Mouse (Mus musculus) lung, postnatal 0 days (tissue): ENCODE data around the gene Armc12.

Experiments used
- CTCF ChIP-seq: IDR thresholded peaks from 2 replicates; pipeline ENCODE4 v1.5.1; 2016; ENCODE audit warnings: antibody characterized with exemption, mild to moderate bottlenecking
- EP300 ChIP-seq: IDR thresholded peaks from 2 replicates; pipeline ENCODE4 v1.6.1; 2016; ENCODE audit warnings: antibody characterized with exemption, mild to moderate bottlenecking, control low read depth

DNA sequence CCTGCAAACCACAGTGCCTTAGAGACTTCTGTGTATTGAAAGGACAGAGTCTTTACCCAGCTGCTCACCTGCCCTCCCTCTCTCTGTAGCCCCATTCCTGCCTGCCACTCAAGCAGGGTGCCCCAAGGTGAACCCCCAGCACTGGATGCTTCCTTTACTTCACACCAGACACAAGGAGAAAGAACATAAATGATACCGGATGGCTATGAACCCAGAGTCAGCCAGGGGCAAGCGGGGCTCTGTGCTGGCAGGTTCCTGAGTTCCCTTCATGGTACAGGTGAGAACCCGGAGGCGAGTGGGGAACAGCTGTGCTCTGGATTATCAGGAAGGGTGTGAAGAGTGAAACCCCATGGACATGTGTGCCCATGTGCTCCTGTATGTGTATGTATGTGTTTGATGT lies 25.0 kb upstream of the Armc12 start:
- no peak for TF ChIP-seq EP300
- no peak for TF ChIP-seq CTCF
